In genomic region chr8:84912895-84913501, GRCm38 (mm10) we compare ENCODE assay signal across 1 mouse cellular context.
TF ChIP-seq lines count a peak whose summit lies in the region.

No protein-coding gene starts in this region.

TF ChIP-seq in MEL, 35 proteins besides CTCF, POLR2A, EP300 and RAD21 (continued from another document):
- no peak for TF ChIP-seq USF2 (IDR thresholded peaks at IDR 0.05; ENCODE audit: borderline replicate concordance in 1 of 2, insufficient read depth in 1 of 2, low read depth in 1 of 2, low read length in 2 of 2)
- no peak for TF ChIP-seq ZNF384 (IDR thresholded peaks at IDR 0.05; ENCODE audit: low read depth, low read length)
- TF ChIP-seq POLR2AphosphoS2 (IDR thresholded peaks at IDR 0.05; ENCODE audit: low read length) = peak; percentile 98
- peak; percentile 71; the same call in 1 of the 2 replicates for TF ChIP-seq ELF1 (IDR thresholded peaks at IDR 0.05; ENCODE audit: low read depth, low read length)
- TF ChIP-seq MXI1 (IDR thresholded peaks at IDR 0.05; ENCODE audit: low read depth, low read length) = peak; percentile 70
- TF ChIP-seq MAX (IDR thresholded peaks at IDR 0.05; ENCODE audit: low read length) = peak; percentile 73; the same call in 1 of the 2 replicates
- peak; percentile 71 for TF ChIP-seq NELFE (IDR thresholded peaks at IDR 0.05; ENCODE audit: low read depth, low read length)
- peak; percentile 88; the same call in 1 of the 2 replicates for TF ChIP-seq ZMIZ1 (IDR thresholded peaks at IDR 0.05; ENCODE audit: low read depth, low read length)
- no peak for TF ChIP-seq RCOR1 (IDR thresholded peaks at IDR 0.05; ENCODE audit: low read depth, low read length)
- TF ChIP-seq MAFK (IDR thresholded peaks at IDR 0.05; ENCODE audit: borderline replicate concordance, low read depth, low read length) = no peak; the same call in 1 of the 2 replicates
- TF ChIP-seq ZKSCAN1 (IDR thresholded peaks at IDR 0.05; ENCODE audit: low read depth, low read length) = 0 out of 2 replicates have a peak, but pooled peaks have one; percentile 47
- TF ChIP-seq BHLHE40 (IDR thresholded peaks at IDR 0.05; ENCODE audit: borderline replicate concordance, low read depth, low read length) = no peak
- peak; percentile 15; the same call in 1 of the 2 replicates for TF ChIP-seq SMC3 (IDR thresholded peaks at IDR 0.05; ENCODE audit: low read depth, low read length)
- no peak for TF ChIP-seq UBTF (IDR thresholded peaks at IDR 0.05; ENCODE audit: borderline replicate concordance, insufficient read depth, low read depth, low read length)
- TF ChIP-seq GATA1 (IDR thresholded peaks at IDR 0.05; ENCODE audit: low read depth, low read length) = no peak
- 0 out of 2 replicates have a peak, but pooled peaks have one; percentile 63 for TF ChIP-seq TBP (IDR thresholded peaks at IDR 0.05; ENCODE audit: low read depth, low read length)
- no peak for TF ChIP-seq MYB (IDR thresholded peaks at IDR 0.05; ENCODE audit: low read depth, low read length)
- TF ChIP-seq USF1 (IDR thresholded peaks at IDR 0.05; ENCODE audit: low read depth, low read length) = no peak; the same call in 1 of the 2 replicates
- 0 out of 2 replicates have a peak, but pooled peaks have one; percentile 74 for TF ChIP-seq MYC (IDR thresholded peaks at IDR 0.05; ENCODE audit: low read depth, low read length)
- no peak for TF ChIP-seq GABPA (IDR thresholded peaks at IDR 0.05; ENCODE audit: low read depth, low read length)
- peak; percentile 56; the same call in 1 of the 2 replicates for TF ChIP-seq SIN3A (IDR thresholded peaks at IDR 0.05; ENCODE audit: low read length)
- TF ChIP-seq TCF12 (IDR thresholded peaks at IDR 0.05; ENCODE audit: low read depth, low read length) = no peak
- no peak for TF ChIP-seq E2F4 (IDR thresholded peaks at IDR 0.05; ENCODE audit: borderline replicate concordance, low read depth, low read length)
